Mouse (Mus musculus) megakaryocyte, adult 5-6 weeks (primary cell): ENCODE data around the gene Fgd1. TPM values are rescaled to one million over a fixed set of nuclear protein-coding genes. Genes with fewer than 3 reads are reported as not detected.
A peak's percentile ranks its signal among the peaks of the same experiment; 100 is the strongest.

Source experiments
- ATAC-seq: 2 replicates; pipeline ENCODE4 v1.8.0; 2016; ENCODE audit warnings: mild to moderate bottlenecking, inconsistent platforms; ENCODE audit not compliant: poor library complexity, severe bottlenecking
- total RNA-seq, 2 experiments: library from RNA; stranded (forward) in 1 of 2; stranded (reverse) in 1 of 2; fragments of 153-499, 151-499 nt in 1 of 2; fragments of 221-1000, 200-1000 nt in 1 of 2; gene quantifications; 2 replicates each; pipeline versions ENCODE4 v1.2.3 to v1.2.4; 2015 to 2017

Gene Fgd1
- total RNA-seq, 2 experiments from 2014 or later, result 0.73 to 0.83 TPM

DNA sequence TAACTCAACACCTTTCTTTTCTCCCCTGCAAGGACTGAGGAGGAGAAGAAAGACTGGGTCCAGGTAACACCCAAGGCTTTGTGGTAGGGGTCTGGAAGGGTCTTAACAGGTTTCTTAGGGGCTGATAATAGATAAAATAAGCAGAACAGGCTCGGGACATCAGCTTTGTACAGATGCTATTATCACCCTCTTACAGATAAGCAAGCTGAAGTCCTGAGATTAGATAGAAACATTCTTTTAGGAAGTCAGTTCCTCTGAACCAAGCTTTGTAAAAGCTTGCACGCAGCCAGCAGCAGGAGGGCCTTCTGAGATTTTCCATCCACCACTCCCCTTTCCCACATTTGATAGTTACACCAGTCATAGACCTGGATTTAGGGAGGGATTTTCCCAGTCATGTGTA is 39.6 kb downstream of the Fgd1 start:
- no peak for ATAC-seq

DNA sequence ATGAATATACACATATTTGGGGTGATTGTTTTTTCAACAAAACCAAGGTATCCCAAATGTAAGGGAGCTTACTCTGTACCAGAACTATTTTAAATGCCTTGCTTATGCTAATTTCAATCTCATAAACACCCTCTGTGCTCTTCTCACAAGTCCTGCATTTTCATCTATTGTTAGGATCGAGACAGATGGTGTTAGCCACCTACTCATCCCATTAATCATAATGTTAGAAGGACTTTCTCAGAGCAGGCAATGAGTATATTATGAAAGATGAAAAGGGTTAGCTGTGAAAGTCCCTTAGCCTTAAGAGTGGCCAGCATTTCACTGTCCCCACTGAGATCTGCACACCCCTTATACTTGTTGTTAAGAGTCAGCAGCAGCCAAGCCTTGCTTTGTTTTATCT is 41.5 kb downstream of the Fgd1 start:
- no peak for ATAC-seq

DNA sequence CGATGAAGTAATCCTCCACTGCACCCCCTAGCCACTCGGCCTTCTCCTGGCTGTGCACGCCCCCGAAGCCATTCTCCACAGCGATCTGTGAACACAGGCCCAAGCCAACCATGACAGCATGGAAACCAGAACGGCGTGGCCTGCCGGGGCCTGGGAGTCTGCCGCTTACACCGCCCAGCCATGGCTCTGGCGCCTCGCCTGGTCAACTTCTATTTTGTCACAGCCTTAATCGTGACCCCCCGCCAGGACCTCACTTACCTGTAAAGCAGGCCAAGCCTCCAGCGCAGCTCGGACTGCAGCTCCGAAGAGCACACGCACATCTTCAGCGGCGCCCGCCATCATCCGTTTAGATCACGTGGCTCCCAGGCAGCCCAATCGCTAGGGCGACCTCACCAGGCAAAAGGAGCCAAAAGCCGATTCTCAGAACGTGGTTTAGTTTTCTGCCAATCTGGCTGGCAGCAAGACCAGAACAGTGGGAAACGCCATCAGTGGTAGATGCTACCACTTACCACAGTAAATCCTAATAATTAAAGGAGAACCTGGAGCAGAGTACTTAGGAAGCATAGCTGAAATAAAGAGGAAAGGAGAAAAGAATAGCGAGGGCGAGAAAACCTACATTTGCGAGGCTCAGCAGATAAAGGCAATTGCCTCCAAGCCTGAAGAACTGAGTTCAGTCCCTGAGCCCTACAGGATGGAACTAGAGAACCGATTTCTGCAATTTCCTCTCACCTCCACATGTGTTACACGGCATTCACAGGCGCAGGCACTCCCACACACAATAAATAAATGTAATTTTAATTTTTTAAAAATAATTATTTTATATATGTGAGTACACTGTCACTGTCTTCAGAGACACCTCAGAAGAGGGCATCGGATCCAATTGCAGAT is 50.5 kb downstream of the Fgd1 start, which contains the start of gene Tsr2:
Tsr2 (minus strand) TSS at position 373 of the 888 bp plus-strand sequence.
- ATAC-seq, result peak; percentile 98

DNA sequence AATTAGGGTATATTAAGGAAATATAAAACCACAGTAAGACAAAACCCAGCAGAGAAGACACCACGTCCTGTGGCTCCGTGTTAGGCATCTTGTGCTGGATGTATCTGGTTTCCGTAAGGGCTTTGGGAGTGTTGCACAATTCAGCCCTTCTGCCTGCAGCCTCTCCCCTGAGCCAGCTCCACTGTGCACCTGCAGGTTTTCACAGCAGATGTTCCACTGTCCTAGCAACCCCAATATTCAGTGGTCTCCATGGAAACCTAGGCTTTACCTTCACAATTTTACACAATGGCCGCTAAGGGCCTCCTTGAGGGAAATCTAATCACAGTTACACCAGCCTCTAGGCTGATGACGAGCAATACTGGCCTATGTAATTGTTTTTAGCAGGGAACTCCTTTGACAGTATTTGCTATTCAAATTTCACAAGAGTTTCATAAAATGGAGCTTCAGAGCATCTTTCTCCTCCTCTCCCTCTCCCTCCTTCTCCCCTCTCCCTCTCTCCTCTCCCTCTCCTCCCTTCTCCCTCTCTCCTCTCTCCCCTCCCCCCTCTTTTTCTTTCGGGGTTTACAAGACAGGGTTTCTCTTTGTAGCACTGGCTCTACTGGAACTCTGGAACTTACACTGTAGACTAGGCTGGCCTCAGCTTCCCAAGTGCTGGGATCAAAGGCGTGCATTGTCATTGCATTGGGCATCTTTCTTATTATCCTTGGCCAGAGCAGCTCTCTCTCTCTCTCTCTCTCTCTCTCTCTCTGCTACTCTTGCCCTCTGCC is 61.5 kb downstream of the Fgd1 start:
- no peak for ATAC-seq

DNA sequence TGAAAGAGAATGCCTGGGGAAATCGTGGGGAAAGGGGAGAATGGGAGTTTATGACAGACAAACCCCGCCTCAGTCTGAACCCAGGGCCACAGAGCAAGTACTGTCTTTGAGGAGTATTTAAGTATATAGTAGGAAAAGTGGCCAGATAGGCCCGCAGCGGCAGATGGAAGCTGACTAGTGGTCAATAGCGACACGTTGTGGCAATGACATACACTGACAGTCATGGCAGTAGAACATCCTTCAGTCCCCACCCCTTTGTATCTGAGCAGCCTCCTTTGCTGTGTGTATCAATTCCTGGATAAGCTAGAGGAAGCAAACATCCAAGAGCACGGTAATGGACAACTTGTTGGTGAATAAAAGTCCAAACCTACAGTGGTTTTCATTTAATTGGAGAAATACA is 70.8 kb downstream of the Fgd1 start:
- ATAC-seq, result peak; percentile 67

DNA sequence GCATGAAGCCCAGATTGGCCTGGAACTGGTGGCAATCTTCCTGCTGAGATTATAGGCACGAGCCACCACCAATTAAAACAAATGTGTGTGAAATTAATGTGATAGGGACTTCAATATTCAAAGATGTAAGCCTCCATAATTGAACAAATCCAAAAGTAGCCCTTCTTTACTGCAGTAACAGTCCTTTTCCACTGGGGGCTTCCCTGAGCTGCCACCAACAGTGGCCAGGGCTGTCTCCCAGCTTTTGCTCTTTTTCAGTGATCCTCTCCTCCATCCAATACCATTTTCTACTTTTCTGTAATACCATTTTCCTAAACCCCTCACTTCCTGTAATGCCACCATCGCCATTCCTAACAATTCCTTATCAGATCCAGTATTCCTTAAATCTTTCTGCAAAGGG is 71.5 kb downstream of the Fgd1 start:
- peak; percentile 66 for ATAC-seq

DNA sequence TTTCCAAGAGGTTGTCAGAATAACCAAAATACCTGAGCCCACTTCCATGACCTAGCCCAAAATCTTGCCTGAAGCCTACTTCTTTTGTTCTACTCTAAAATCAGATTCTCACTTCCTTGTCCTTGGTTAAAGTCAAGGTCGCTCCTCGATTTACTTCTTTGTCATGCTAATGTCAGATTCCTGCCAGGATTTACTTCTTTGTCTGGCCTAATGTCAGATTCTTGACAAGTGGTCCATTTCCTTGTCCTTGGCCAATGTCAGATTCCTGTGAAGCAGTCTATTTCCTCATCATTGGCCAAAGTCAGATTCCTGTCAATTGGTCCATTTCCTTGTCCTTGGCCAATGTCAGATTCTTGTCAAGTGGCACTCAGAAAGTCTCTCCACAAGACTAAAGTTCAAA is 78.0 kb downstream of the Fgd1 start:
- no peak for ATAC-seq

DNA sequence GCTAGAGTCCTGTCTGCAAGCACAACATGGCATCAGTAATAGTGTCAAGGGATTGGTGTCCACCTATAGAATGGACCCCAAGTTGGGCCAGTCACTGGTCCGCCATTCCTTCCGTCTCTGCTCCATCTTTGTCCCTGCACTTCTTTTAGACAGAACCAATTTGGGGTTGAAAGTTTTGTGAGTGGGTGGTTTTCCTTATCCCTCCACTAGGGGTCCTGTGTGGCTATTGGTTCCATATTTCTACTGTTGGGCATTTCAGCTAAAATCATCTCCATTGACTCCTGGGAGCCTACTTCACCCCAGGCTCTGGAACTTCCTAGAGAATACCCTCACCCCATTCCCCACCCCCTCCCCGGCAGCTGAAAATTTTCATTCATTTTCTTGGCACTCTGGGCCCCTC is 84.5 kb downstream of the Fgd1 start:
- ATAC-seq, result no peak

DNA sequence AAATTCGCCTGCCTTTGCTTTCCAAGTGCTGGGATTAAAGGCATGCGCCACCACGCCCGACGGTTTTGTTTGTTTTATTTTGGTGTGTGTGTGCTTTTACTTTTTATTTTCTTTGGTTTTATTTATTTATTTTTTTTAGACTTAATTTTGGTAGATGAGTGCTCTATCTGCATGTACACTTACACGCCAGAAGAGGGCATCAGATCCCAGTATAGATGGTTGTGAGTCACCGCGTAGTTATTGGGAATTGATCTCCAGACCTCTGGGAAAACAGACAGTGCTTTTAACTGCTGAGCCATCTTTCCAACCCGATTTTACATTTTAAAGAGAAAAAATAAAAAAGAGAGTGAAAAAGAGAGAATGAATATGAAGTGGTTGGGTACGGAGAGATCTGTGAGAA is 86.8 kb downstream of the Fgd1 start:
- ATAC-seq, result no peak

Other genes starting within 250 kb of the Fgd1 start
- gene Maged2, start 231.8 kb upstream of the Fgd1 start, total RNA-seq (2015), result 0.07 and 1.1 TPM in 2 replicates
- gene Maged2, start 231.8 kb upstream of the Fgd1 start, total RNA-seq (2017), result 1.4 and 1.6 TPM in 2 replicates
- gene Gnl3l, start 28.8 kb upstream of the Fgd1 start, total RNA-seq (2015), result 15.4 and 23.5 TPM in 2 replicates
- 24.5 and 26.8 TPM in 2 replicates for gene Gnl3l, start 28.8 kb upstream of the Fgd1 start, total RNA-seq (2017)
- gene Tsr2, start 50.4 kb downstream of the Fgd1 start, total RNA-seq (2015), result 9.5 and 10.1 TPM in 2 replicates
- 11.0 and 13.9 TPM in 2 replicates for gene Tsr2, start 50.4 kb downstream of the Fgd1 start, total RNA-seq (2017)
- gene Wnk3, start 151.9 kb downstream of the Fgd1 start, total RNA-seq (2015), result not detected in 2 replicates
- gene Wnk3, start 151.9 kb downstream of the Fgd1 start, total RNA-seq (2017), result 0.16 TPM in 1 of 2 replicates, not detected in the other